Mouse (Mus musculus) forebrain, embryonic 11.5 days (tissue): Measurements from ENCODE around the gene Cxcl14. TPM values are rescaled to one million over a fixed set of nuclear protein-coding genes. Genes with fewer than 3 reads are reported as not detected.

Experiments
- ATAC-seq: fragments of 200-750 bp; cut with Nextera tagmentation; replicated peaks from 2 replicates; pipeline ENCODE4 v1.8.0; 2017; ENCODE audit warnings: moderate TSS enrichment; ENCODE audit not compliant: low FRiP score
- DNase-seq: peaks from one replicate; pipeline ENCODE4 v3.0.0-alpha.2; 2017; ENCODE audit warnings: low spot score
- H3K27ac ChIP-seq: fragments of 300-500 bp; sonication (generic); 2 replicates; pipeline ENCODE4 v1.5.1; 2014; ENCODE audit warnings: low read depth, low read length
- H3K27me3 ChIP-seq: fragments of 300-500 bp; sonication (generic); 2 replicates; pipeline ENCODE4 v1.6.1; 2014; ENCODE audit warnings: mild to moderate bottlenecking, low read length, mixed read lengths; ENCODE audit not compliant: control insufficient read depth, insufficient read depth
- H3K36me3 ChIP-seq: fragments of 300-500 bp; sonication (generic); 2 replicates; pipeline ENCODE4 v1.6.1; 2014; ENCODE audit warnings: mild to moderate bottlenecking, low read length, moderate library complexity, mixed read lengths; ENCODE audit not compliant: control insufficient read depth, insufficient read depth
- H3K4me1 ChIP-seq: fragments of 300-500 bp; sonication (generic); replicated peaks from 2 replicates; pipeline ENCODE4 v1.6.1; 2014; ENCODE audit warnings: low read length, mixed read lengths; ENCODE audit not compliant: control insufficient read depth, insufficient read depth
- H3K4me2 ChIP-seq: fragments of 300-500 bp; sonication (generic); 2 replicates; pipeline ENCODE4 v1.6.1; 2014; ENCODE audit warnings: low read depth, mild to moderate bottlenecking, low read length, moderate library complexity, mixed read lengths; ENCODE audit not compliant: severe bottlenecking
- H3K4me3 ChIP-seq: fragments of 300-500 bp; sonication (generic); 2 replicates; pipeline ENCODE4 v1.5.1; 2014; ENCODE audit warnings: low read depth, low read length
- H3K9ac ChIP-seq: fragments of 300-500 bp; sonication (generic); 2 replicates; pipeline ENCODE4 v1.6.1; 2014; ENCODE audit warnings: low read length
- H3K9me3 ChIP-seq: fragments of 300-500 bp; sonication (generic); 2 replicates; pipeline ENCODE4 v1.6.1; 2016; ENCODE audit warnings: low read length, mixed read lengths; ENCODE audit not compliant: control insufficient read depth
- WGBS: fragments of 180-500 bp; shearing (Covaris S2); extraction: QIAGEN DNeasy Blood & Tissue Kit; methylation state at CpG from one replicate; pipeline ENCODE4 v1.1.7; 2014; 5-methylcytosine and 5-hydroxymethylcytosine counted together
- polyA plus RNA-seq: library from polyadenylated mRNA; unstranded; fragments of >200 nt; fragmentation: Nextera tagmentation; extraction: Ambion mirVana; gene quantifications from 2 replicates; pipeline ENCODE4 v1.2.1, GENCODE M21; 2014

The Cxcl14 gene
- polyA plus RNA-seq, 1 experiment from 2014 or later = 8.6 TPM

DNA sequence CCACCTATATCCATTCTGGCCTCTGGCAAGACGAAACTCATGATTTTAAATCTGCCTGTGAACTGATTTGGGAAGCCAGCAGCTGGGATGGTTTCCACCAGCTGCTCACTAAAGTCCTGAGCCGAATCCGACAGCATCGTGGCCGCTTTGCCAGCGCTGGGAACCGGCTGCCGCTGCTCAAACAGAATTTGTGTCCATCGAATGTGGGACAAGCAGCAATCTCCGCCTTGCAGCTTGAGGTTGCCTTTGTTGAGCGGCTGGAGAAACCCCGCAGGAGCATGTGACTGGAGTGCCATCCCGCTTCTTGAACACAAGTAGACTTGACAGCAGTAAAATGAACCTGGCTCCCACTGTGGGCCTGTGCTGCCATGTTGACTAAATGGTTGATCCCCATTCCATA, 13.0 kb downstream of the Cxcl14 start:
- Histone ChIP-seq H3K4me1 (no peaks in the 10 kb centered on the region), H3K27me3 (no peaks in the 10 kb centered on the region), H3K4me3 (no peak overlapping the region), H3K9ac (no peak overlapping the region), H3K36me3 (no peaks in the 10 kb centered on the region), H3K9me3 (no peaks in the 10 kb centered on the region), H3K4me2 (no peak overlapping the region), H3K27ac (no peak overlapping the region)
- WGBS = 91% methylated on average over 13 of the region's 13 CpGs
- DNase-seq (no peak), ATAC-seq (no peak)

DNA sequence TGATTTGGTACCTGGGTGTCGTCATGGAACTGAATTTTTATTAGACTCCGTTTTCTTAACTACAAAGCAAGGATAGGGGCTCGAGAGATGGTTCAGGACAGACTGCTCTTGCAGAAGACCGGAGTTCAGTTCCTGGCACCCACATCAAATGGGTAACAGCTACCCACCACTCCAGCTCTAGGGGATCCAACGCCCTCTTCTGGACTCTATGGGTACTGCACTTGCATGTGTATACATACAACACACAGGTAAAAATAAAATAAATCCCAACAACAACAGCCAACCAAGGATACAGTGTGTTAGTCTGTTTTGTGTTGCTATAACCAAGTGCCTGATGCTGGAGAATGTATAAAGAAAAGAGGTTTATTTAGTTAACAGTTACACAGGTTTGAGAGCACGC, 16.0 kb downstream of the Cxcl14 start:
- H3K27ac ChIP-seq = no peak overlapping the region
- H3K9ac ChIP-seq = no peak overlapping the region
- WGBS = 81% methylated on average over 6 of the region's 6 CpGs
- H3K9me3 ChIP-seq = no peaks in the 10 kb centered on the region
- ATAC-seq (no peak), DNase-seq (no peak)
- H3K4me2 ChIP-seq = no peak overlapping the region
- no peaks in the 10 kb centered on the region for H3K36me3 ChIP-seq
- no peaks in the 10 kb centered on the region for H3K4me1 ChIP-seq
- no peaks in the 10 kb centered on the region for H3K27me3 ChIP-seq
- H3K4me3 ChIP-seq = no peak overlapping the region

DNA sequence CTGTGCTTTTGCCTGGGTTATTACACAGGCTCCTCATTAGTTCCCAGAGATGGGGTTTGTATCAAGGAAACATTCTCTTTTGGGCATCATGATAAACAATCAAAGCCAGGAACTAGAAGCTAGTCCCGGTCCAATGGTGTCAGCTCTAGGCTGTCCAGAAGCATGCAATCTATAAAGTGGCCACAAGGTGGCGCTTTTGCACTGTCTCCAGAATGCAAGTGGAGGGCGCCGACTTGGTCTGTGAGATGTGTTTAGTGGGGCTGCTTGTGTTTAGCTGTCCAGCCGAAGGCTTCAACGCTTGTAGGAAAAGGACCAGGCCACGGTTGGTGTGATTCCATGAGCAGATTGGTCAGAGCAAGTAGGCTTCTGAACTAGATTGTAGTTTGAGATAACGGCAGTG, 16.9 kb downstream of the Cxcl14 start:
- no peak overlapping the region for H3K4me3 ChIP-seq
- ATAC-seq = 0 out of 2 replicates have a peak, but pooled peaks have one; percentile 61

DNA sequence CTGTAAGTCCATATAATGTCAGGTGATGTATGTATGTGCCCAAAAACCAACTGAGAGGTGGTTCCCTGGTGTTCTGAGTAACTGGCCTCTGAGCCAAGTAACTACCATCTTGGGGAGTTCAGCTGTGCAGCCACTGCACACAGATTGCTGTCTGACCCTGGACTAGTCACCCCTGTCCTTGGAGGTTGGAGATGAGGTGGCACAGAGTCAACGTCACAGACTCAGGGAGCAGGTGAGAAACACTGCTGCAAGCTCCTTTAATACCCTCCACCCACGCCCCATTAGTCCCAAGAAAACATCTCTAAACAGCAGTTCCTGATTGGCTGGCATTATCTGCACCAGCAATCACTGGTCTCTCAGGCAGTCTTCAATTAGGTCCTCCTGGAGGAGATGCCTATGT, 21.2 kb downstream of the Cxcl14 start:
- Histone ChIP-seq H3K36me3 (no peaks in the 10 kb centered on the region), H3K9me3 (no peaks in the 10 kb centered on the region; the same call in 1 of the 2 replicates), H3K27me3 (no peaks in the 10 kb centered on the region), H3K4me2 (no peak overlapping the region), H3K4me1 (no peaks in the 10 kb centered on the region), H3K27ac (no peak overlapping the region), H3K9ac (no peak overlapping the region), H3K4me3 (no peak overlapping the region)
- DNase-seq (no peak), ATAC-seq (no peak)
- WGBS = 58% methylated on average over 2 of the region's 2 CpGs

More for the DNA sequence above, 16.9 kb downstream of the Cxcl14 start:
- no peak overlapping the region for H3K27ac ChIP-seq
- WGBS = 26% methylated on average over 8 of the region's 8 CpGs
- no peaks in the 10 kb centered on the region for H3K36me3 ChIP-seq
- no peaks in the 10 kb centered on the region for H3K27me3 ChIP-seq
- H3K4me2 ChIP-seq = no peak overlapping the region
- DNase-seq = peak; percentile 93
- no peak overlapping the region for H3K9ac ChIP-seq
- H3K9me3 ChIP-seq = no peaks in the 10 kb centered on the region
- H3K4me1 ChIP-seq = no peaks in the 10 kb centered on the region

DNA sequence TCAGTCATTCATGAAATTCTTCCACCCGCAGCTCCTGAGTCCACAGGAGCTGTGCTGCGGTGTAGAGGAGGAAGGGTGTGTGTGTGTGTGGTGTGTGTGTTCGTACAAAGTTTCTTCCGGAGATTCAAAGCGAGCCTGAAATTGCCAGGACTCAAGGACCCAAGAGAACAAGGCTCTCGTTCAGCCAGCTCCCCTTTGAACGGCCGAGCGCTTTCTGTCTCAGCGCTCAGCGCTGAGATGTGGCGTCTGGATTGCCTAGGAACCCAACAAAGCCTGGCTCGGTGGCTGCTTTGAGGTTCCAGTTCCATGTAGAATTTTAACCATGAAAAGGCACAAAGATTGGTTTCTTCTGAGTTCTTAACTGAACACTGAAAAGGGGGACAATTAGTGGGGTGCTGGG, 26.2 kb downstream of the Cxcl14 start:
- 74% methylated on average over 13 of the region's 13 CpGs for WGBS

DNA sequence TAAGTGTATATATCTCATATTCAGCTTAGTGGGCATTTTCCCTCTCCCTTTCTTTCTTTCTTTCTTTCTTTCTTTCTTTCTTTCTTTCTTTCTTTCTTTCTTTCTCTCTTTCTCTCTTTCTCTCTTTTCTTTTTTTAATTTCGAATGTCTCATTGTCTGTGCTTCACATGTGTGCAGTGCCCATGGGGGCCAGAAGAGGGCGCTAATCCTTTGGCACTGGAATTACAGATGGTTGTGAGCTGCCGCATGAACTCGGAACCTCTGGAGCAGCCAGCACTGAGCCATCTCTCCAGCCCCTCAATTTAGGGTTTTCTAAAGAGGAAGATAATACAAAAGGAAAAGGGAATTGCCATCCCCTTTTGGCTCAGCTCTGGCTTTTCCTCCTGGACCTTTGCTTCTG, 29.0 kb downstream of the Cxcl14 start:
- Histone ChIP-seq H3K4me2 (no peak overlapping the region), H3K9ac (no peak overlapping the region), H3K27me3 (peaks cover 9% of the 10 kb centered on the region), H3K27ac (no peak overlapping the region), H3K4me3 (no peak overlapping the region), H3K4me1 (no peaks in the 10 kb centered on the region), H3K9me3 (no peaks in the 10 kb centered on the region; the same call in 1 of the 2 replicates), H3K36me3 (no peaks in the 10 kb centered on the region)
- 83% methylated on average over 4 of the region's 4 CpGs for WGBS
- DNase-seq (no peak), ATAC-seq (no peak)

More for the DNA sequence above, 26.2 kb downstream of the Cxcl14 start:
- Histone ChIP-seq H3K9me3 (no peaks in the 10 kb centered on the region; the same call in 1 of the 2 replicates), H3K4me3 (no peak overlapping the region), H3K4me1 (no peaks in the 10 kb centered on the region), H3K27ac (no peak overlapping the region), H3K27me3 (peaks cover 5% of the 10 kb centered on the region), H3K9ac (no peak overlapping the region), H3K4me2 (no peak overlapping the region), H3K36me3 (no peaks in the 10 kb centered on the region)
- DNase-seq (no peak), ATAC-seq (no peak)

DNA sequence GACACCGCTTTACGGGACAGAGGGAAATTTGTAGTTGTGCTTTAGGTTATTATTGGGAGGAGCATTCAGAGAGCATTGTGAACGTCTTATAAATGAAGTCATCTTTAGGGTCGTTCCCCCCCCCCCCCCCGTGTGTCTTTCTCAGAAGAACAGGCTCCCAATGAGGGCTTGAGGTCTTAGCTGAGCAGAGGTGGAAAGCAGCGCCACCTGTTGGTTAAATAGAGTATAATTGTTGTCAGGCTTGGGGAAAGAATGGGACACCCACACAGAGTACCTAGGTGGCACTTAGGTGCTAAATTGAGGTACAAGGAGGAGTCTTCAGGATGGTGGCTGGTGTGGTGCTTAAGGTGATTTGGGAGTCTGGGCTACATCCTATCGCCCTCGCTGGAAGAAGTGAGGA, 29.9 kb downstream of the Cxcl14 start:
- WGBS = 38% methylated on average over 8 of the region's 8 CpGs
- Histone ChIP-seq H3K36me3 (no peaks in the 10 kb centered on the region), H3K9ac (no peak overlapping the region), H3K27ac (no peak overlapping the region), H3K9me3 (no peaks in the 10 kb centered on the region; the same call in 1 of the 2 replicates), H3K4me2 (no peak overlapping the region), H3K4me1 (no peaks in the 10 kb centered on the region), H3K27me3 (peaks cover 19% of the 10 kb centered on the region), H3K4me3 (no peak overlapping the region)
- peak; percentile 36; the same call in 1 of the 2 replicates for ATAC-seq
- peak; percentile 67 for DNase-seq

DNA sequence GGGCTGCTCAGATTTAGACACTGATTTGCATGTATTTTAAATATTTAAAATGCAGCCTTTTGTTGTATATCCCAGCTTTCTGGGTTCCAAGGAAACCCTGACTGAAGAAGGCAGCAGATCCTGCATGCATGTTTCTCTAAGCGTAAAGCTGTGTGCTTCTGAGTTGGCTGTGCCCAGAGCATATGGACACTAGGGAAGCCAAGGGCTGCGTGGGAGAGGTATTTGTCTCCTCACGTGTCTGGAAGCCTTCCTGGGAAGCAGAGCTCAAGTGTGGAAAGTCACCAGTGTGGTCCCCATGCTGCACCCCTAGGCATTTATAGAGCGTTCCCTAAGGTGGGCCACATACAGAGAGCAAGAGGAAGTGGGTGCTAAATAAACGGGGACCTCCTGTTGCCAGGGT, 30.7 kb downstream of the Cxcl14 start:
- DNase-seq (no peak), ATAC-seq (no peak)
- WGBS = 79% methylated on average over 5 of the region's 5 CpGs
- H3K4me2 ChIP-seq = no peak overlapping the region
- no peak overlapping the region for H3K27ac ChIP-seq
- H3K4me3 ChIP-seq = no peak overlapping the region
- no peaks in the 10 kb centered on the region; the same call in 1 of the 2 replicates for H3K4me1 ChIP-seq
- H3K9ac ChIP-seq = no peak overlapping the region
- H3K27me3 ChIP-seq = peaks cover 27% of the 10 kb centered on the region
- H3K9me3 ChIP-seq = no peaks in the 10 kb centered on the region
- no peaks in the 10 kb centered on the region for H3K36me3 ChIP-seq

DNA sequence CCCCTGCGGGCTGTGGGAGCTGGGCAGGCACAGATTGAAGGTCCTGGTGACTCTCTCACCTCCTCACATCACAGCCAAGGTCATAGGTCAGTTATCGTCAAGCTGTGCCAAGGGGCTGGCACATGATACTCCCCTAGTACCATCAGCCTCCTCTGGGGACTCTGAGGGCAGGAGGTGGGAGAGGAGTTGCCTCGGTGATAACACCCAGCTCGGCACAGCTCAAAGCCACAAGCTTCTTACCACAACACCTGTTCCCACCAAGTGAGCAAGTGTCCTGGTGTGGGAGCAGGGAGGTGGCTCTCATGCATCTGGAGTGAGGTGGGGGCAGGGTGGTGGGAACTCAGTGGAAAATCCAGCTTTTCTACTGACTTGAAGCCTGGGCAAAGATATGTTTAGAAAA, 34.1 kb downstream of the Cxcl14 start:
- Histone ChIP-seq H3K9me3 (no peaks in the 10 kb centered on the region), H3K9ac (no peak overlapping the region), H3K4me1 (peaks cover 11% of the 10 kb centered on the region; the same call in 1 of the 2 replicates), H3K27ac (no peak overlapping the region), H3K4me2 (no peak overlapping the region), H3K27me3 (peaks cover 53% of the 10 kb centered on the region), H3K36me3 (no peaks in the 10 kb centered on the region), H3K4me3 (no peak overlapping the region)
- WGBS = 46% methylated on average over 4 of the region's 4 CpGs
- DNase-seq = no peak
- ATAC-seq = no peak
